Mouse (Mus musculus) olfactory bulb, adult 2 months (tissue): ENCODE data around the gene Nrp2.
A peak's percentile ranks its signal among the peaks of the same experiment; 100 is the strongest.

Source experiments
- CTCF ChIP-seq: fragments of 200-500 bp; IDR thresholded peaks from 2 replicates; pipeline ENCODE4 v1.5.1; 2012; ENCODE audit warnings: low read depth, mild to moderate bottlenecking, low read length, moderate library complexity; ENCODE audit not compliant: insufficient read depth
- POLR2A ChIP-seq: fragments of 200-500 bp; IDR thresholded peaks from 2 replicates; pipeline ENCODE4 v1.6.1; 2012; ENCODE audit warnings: mild to moderate bottlenecking, low read depth, low read length, moderate library complexity; ENCODE audit not compliant: insufficient read depth

DNA sequence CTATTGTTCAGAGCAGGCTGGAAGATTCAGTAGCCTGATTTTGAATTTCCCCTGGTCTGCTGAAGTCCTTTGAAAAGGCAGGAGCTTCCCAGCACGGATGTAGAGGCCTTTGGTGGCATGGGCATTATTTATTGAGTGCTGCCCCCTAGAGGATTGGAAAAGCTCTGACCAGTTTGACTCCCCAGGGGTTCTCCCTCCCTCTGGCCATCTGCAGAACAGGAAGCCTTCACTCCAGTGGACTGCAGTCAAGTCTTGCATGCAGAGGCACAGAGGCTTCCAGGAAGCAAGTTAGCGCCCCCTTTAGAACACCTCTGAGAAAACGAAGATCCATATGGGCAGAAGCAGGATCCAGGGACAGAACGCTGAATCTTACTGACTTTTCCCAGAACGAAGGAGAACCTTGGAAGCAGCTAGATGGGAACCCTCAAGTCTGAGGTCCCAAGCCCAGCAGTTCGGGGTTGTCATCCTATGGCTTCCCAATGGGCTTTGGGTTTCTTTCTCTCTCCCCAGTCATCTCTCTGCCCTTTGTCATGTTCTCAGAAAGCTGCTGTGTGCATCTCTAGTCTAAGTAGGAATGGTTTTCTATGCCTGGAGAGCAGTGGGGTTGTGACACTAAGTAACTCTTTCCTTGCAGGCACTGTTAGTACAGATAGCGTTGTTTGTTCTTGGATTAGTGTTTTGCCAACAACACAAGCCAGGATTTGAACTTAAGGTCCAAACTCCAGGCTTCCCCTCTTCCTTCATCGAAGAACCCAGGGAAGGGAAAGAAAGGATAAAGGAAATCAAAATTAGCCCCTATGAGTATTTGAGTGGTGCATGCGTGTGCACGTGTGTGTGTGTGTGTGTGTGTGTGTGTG, 1.8 kb upstream of the Nrp2 start:
- no peak for TF ChIP-seq POLR2A
- TF ChIP-seq CTCF = peak; percentile 43; the same call in 1 of the 2 replicates
